Mouse (Mus musculus) hindbrain, embryonic 16.5 days (tissue): Measurements from ENCODE around the gene Cbl. TPM values are rescaled to one million over a fixed set of nuclear protein-coding genes. Genes with fewer than 3 reads are reported as not detected.
A peak's percentile ranks its signal among the peaks of the same experiment; 100 is the strongest.

Experiments used
- ATAC-seq: fragments of 200-750 bp; cut with Nextera tagmentation; 2 replicates; pipeline ENCODE4 v1.8.0; 2017; ENCODE audit warnings: moderate TSS enrichment, moderate library complexity
- H3K27ac ChIP-seq: fragments of 300-500 bp; sonication (generic); 2 replicates; pipeline ENCODE4 v1.5.1; 2014; ENCODE audit warnings: low read depth, mild to moderate bottlenecking, control low read depth, low read length, moderate library complexity
- H3K27me3 ChIP-seq: fragments of 300-500 bp; sonication (generic); replicated peaks from 2 replicates; pipeline ENCODE4 v1.6.1; 2014; ENCODE audit warnings: low read length; ENCODE audit not compliant: control insufficient read depth, insufficient read depth
- H3K36me3 ChIP-seq: fragments of 300-500 bp; sonication (generic); 2 replicates; pipeline ENCODE4 v1.6.1; 2014; ENCODE audit warnings: mild to moderate bottlenecking, low read length, moderate library complexity, mixed read lengths; ENCODE audit not compliant: control insufficient read depth, insufficient read depth
- H3K4me1 ChIP-seq: fragments of 300-500 bp; sonication (generic); 2 replicates; pipeline ENCODE4 v1.6.1; 2014; ENCODE audit warnings: low read depth, low read length; ENCODE audit not compliant: control insufficient read depth, insufficient read depth
- H3K4me2 ChIP-seq: fragments of 300-500 bp; sonication (generic); 2 replicates; pipeline ENCODE4 v1.6.1; 2014; ENCODE audit warnings: mild to moderate bottlenecking, low read length, control low read depth, moderate library complexity
- H3K4me3 ChIP-seq: fragments of 300-500 bp; sonication (generic); 2 replicates; pipeline ENCODE4 v1.5.1; 2014; ENCODE audit warnings: mild to moderate bottlenecking, low read length, control low read depth, moderate library complexity
- H3K9ac ChIP-seq: fragments of 300-500 bp; sonication (generic); 2 replicates; pipeline ENCODE4 v1.6.1; 2014; ENCODE audit warnings: low read depth, mild to moderate bottlenecking, control low read depth, low read length, moderate library complexity
- H3K9me3 ChIP-seq: fragments of 300-500 bp; sonication (generic); 2 replicates; pipeline ENCODE4 v1.6.1; 2014; ENCODE audit warnings: mild to moderate bottlenecking, low read length, moderate library complexity; ENCODE audit not compliant: control insufficient read depth
- WGBS: fragments of 180-500 bp; shearing (Covaris S2); extraction: QIAGEN DNeasy Blood & Tissue Kit; methylation state at CpG from one replicate; pipeline ENCODE4 v1.1.7; 2014; 5-methylcytosine and 5-hydroxymethylcytosine counted together
- polyA plus RNA-seq: library from polyadenylated mRNA; unstranded; fragments of >200 nt; fragmentation: Nextera tagmentation; extraction: Ambion mirVana; gene quantifications from 2 replicates; pipeline ENCODE4 v1.2.1, GENCODE M21; 2015

Gene Cbl
- polyA plus RNA-seq, result 17.4 and 20.3 TPM in 2 replicates

DNA sequence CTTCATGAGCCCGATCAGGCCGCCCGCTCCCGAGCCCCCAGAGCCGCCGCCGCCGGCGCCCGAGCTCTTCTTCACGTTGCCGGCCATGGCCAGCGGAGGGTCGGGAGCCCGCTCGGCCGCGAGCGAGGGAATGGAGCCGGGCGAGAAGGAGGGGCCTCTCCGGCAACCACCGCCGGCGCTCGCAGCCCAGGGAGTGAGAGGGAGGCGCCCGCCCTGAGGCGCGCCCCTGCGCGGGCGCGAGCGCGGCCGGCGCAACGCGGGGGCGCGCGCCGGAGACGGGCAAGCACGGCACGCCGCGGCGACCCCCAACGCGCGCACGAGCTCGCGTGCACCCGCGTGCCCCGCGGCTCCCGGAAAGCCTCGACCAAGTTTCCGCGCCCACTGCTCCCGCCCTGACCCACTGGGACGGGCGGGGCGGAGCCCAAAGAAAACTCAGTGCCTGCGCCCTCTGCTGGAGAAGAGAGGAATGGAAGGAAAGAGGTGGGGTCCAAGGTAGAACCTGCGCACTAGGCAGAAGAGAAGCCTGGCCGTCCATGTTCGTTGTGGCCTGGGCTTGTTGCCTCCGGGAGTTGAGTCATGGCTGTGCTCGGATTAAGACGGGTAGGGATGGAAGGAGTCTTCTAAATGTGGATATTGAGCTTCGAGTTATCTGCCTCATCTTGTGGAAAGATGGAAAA is at the start of gene Cbl:
TSS of gene Cbl (minus strand) at position 248 of the 677 bp plus-strand sequence.
- under 1% methylated on average over 51 of the region's 76 CpGs for WGBS
- Histone ChIP-seq H3K27me3 (no peaks in the 10 kb centered on the region), H3K4me2 (peak within 1 kb of the TSS; percentile 81), H3K27ac (peak within 1 kb of the TSS; percentile 97), H3K4me3 (peak within 1 kb of the TSS; percentile 95), H3K9me3 (no peaks in the 10 kb centered on the region), H3K9ac (peak within 1 kb of the TSS; percentile 97), H3K36me3 (no peaks in the 10 kb centered on the region), H3K4me1 (peaks cover 17% of the 10 kb centered on the region)
- peak; percentile 94 for ATAC-seq

DNA sequence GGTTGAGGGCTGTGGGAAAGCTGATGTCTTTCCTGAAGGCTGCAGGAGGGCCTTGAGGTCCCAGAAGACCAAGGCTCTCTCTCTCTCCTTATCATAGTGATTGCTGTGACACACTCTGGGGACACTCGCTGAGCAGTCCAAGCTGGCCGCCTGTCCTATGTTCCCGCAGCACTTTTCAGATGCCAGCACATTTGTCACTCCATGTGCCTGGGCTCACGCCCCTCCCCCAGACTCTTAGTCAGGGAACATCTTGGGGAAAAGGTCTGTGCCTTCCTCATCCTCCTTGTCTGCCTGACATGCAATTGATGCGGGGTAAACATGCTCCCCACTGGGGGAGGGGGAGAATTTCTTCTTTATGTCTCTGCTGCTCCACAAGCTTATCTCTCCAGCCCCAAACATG is 49.3 kb upstream of the Cbl start:
- H3K4me1 ChIP-seq, result peaks cover 15% of the 10 kb centered on the region
- no peaks in the 10 kb centered on the region for H3K27me3 ChIP-seq
- no peak for ATAC-seq
- no peak overlapping the region for H3K4me2 ChIP-seq
- H3K9ac ChIP-seq, result no peak overlapping the region
- peaks cover 22% of the 10 kb centered on the region for H3K36me3 ChIP-seq
- H3K9me3 ChIP-seq, result no peaks in the 10 kb centered on the region
- H3K4me3 ChIP-seq, result no peak overlapping the region
- 59% methylated on average over 5 of the region's 5 CpGs for WGBS
- no peak overlapping the region for H3K27ac ChIP-seq

DNA sequence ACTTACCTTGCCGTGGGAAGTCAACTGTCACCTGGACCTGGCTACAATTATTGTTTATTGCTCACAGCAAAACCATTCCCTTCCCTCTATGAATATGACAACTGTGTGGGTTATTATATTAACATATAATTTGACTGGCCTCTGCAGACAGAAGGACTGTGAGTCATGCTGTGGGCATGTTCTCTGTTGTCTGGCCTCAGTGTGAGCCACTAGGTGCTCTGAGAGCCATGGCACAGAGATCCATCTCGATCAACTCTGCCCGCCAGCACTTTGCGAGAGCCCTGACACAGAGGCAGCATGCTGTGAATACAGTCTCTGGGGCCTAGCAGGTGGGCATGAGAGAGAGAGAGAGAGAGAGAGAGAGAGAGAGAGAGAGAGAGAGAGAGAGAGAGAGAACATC is 36.1 kb upstream of the Cbl start:
- no peak overlapping the region for H3K4me2 ChIP-seq
- H3K27ac ChIP-seq, result no peak overlapping the region
- WGBS, result 79% methylated on average over 4 of the region's 4 CpGs
- H3K9ac ChIP-seq, result no peak overlapping the region
- no peaks in the 10 kb centered on the region for H3K27me3 ChIP-seq
- H3K36me3 ChIP-seq, result peaks cover 12% of the 10 kb centered on the region
- H3K4me1 ChIP-seq, result peaks cover 8% of the 10 kb centered on the region
- no peak overlapping the region for H3K4me3 ChIP-seq
- no peaks in the 10 kb centered on the region for H3K9me3 ChIP-seq
- ATAC-seq, result no peak

DNA sequence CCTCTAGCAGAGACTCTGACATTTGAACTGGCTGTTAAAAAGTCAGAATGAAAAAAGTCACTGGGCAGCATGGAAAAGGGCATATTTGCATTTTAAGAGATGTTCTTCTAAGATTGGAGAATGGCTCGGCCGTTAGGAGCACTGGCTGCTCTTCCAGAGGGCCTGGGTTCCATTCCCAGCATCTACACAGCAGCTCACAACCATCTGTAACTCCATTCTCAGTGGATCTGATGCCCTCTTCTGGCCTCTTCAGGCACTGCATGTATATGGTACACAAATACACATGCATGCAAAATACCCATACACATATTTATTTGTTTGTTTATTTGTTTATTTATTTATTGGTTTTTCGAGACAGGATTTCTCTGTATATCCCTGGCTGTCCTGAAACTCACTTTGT is 35.2 kb upstream of the Cbl start:
- no peak overlapping the region for H3K4me3 ChIP-seq
- H3K9ac ChIP-seq, result no peak overlapping the region
- no peaks in the 10 kb centered on the region for H3K27me3 ChIP-seq
- peaks cover 13% of the 10 kb centered on the region for H3K4me1 ChIP-seq
- H3K4me2 ChIP-seq, result no peak overlapping the region
- ATAC-seq, result no peak
- 84% methylated on average over 3 of the region's 3 CpGs for WGBS
- H3K36me3 ChIP-seq, result peaks cover 6% of the 10 kb centered on the region
- no peak overlapping the region for H3K27ac ChIP-seq
- H3K9me3 ChIP-seq, result no peaks in the 10 kb centered on the region

DNA sequence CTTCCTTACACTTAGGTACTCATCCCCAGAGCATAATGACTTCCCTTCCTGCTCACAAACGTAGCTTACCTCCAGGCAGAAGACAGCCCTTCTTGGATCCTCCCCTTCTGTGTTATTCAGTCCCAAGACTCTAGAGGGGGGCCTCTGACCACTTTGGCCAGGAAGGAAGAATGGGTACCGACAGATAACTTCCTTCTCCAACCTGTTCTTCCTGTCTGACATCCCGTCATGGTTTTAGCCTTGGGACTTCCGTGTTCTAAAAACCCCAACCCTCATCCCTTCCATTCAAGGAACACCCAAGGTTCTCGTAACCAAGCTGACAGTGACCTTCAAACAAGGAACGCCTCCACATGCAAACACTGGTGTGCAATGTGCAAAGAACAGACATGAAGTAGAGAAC is 34.6 kb upstream of the Cbl start, which contains the start of gene Nlrx1:
TSS of gene Nlrx1 (minus strand) at position 168 of the 400 bp plus-strand sequence.
- ATAC-seq, result no peak
- peak within 1 kb of the TSS; percentile 44 for H3K4me3 ChIP-seq

DNA sequence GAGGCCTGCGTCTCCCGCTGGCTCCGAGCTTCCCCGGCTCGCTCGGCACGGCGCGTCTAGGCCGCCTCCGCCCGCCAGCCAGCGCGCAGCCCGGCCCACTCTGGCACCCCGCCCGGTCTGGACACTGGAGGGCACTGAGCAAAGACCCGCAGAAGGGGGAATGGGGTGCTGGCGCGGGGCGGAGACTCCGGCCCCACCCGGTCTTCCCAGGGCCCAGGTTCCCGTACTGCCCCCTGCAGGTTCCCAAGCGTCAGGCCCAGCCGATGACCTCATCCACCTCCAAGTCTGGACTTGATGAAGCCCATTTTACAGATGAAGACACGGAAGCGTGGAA is 34.1 kb upstream of the Cbl start:
- Histone ChIP-seq H3K9me3 (no peaks in the 10 kb centered on the region), H3K4me3 (peak overlapping the region; percentile 44), H3K4me1 (peaks cover 13% of the 10 kb centered on the region), H3K36me3 (no peaks in the 10 kb centered on the region; the same call in 1 of the 2 replicates), H3K9ac (peak overlapping the region; percentile 77), H3K4me2 (peak overlapping the region; percentile 72), H3K27ac (peak overlapping the region; percentile 76), H3K27me3 (no peaks in the 10 kb centered on the region)
- ATAC-seq, result peak; percentile 85
- WGBS, result 8% methylated on average over 26 of the region's 28 CpGs

More for the DNA sequence above, 34.6 kb upstream of the Cbl start, which contains the start of gene Nlrx1:
- Histone ChIP-seq H3K27me3 (no peaks in the 10 kb centered on the region), H3K9ac (peak within 1 kb of the TSS; percentile 77), H3K4me1 (peaks cover 13% of the 10 kb centered on the region), H3K36me3 (peaks cover under 1% of the 10 kb centered on the region; the same call in 1 of the 2 replicates), H3K27ac (peak within 1 kb of the TSS; percentile 76), H3K9me3 (no peaks in the 10 kb centered on the region), H3K4me2 (peak within 1 kb of the TSS; percentile 72)
- 84% methylated on average over 6 of the region's 6 CpGs for WGBS

DNA sequence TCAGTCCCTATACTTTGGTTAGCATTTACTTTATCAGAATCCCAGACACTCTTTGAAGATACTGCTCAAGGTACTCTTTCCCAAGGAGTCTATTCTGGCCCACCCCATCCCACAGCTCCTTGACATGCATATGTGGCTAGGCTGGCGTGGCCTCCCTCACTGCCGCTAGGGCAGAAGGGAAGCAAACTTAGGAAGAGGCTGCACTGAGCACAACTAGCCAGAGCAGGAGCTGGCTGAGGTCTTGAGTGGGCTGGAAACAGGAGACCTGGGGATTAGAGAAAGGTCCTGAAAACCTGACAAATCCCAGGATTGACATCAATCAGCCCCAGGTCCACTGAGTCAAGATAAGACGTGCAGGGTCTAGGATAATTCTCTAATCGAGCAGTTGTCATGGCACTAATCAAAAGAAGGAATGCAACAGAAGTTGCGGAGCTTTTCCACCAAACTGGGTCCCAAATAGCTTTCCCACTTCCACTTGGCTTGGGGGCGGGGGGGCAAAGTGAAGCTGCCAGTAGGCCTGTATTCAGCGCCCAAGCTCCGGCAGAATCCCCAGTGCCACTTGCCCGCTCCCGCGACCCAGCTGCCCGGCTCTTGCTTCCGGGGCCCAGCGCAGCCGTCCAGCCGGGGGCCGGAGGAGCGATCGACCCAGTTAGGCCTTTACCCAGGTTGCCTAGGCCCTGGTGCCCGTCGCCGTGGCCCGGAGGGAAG is 33.6 kb upstream of the Cbl start:
- peak; percentile 34 for ATAC-seq
- 12% methylated on average over 19 of the region's 23 CpGs for WGBS
- Histone ChIP-seq H3K9me3 (no peaks in the 10 kb centered on the region), H3K27ac (peak overlapping the region; percentile 76), H3K4me2 (peak overlapping the region; percentile 72), H3K4me3 (peak overlapping the region; percentile 44), H3K4me1 (peaks cover 13% of the 10 kb centered on the region), H3K27me3 (no peaks in the 10 kb centered on the region), H3K36me3 (no peaks in the 10 kb centered on the region), H3K9ac (peak overlapping the region; percentile 77)

DNA sequence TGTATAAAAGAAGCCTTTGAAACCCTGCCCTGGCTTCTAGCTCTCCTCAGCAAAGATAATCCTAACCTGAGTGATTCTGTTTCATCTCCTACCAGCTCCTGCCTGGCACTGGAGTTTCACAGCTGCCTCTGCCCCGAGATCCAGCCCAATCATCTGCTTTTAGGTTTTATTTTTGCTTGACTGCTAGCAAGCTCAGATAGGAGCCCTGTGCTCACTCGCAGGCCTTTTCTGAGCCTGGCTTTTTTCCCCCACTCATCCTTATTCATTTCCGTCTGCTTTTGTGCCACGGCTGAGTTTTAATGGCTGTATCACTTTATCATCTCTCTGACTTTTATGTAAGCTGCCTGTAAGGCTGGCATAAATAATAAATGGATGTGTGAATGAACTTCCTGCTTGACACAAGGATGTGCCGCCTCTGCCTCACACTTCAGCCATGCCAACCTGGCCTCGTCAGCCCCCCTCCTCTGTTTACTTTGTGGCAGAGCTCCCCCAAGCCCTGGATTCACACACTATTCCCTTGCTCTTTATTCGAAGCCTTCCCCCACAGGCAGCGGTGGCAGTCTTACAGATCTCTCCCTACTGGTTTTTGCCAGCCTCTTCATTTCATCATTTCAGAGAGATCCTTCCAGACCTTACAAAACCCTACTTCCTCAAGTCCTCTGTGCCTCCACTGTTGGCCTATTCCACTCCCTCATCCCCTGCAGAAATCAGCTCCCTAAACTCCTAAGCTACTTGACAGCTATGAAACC is 32.8 kb upstream of the Cbl start:
- Histone ChIP-seq H3K36me3 (no peaks in the 10 kb centered on the region), H3K4me1 (peaks cover 13% of the 10 kb centered on the region), H3K27me3 (no peaks in the 10 kb centered on the region), H3K9ac (peak overlapping the region; percentile 43), H3K4me2 (no peak overlapping the region), H3K27ac (peak overlapping the region; percentile 12; the same call in 1 of the 2 replicates), H3K4me3 (no peak overlapping the region), H3K9me3 (no peaks in the 10 kb centered on the region)
- WGBS, result 50% methylated on average over 8 of the region's 8 CpGs
- ATAC-seq, result no peak

DNA sequence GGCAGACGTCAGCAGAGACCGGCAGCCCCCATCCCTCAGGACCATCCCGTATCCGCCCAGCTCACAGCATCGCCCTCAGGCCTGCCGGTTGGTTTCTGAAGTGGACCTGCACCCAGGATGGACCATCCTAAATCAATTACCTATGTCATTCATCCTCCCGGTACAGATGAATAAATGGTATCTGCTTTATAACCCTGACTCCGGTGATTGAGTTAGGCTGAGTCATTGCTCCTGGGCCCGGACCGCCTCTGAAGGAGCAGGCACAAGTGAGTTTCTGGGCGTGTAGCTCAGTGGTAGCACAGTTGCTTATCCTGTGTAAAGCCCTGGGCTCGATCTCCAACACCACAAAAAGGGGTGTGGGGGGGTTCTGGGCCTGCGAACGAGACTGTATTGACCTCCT is 27.5 kb upstream of the Cbl start:
- no peak overlapping the region for H3K9ac ChIP-seq
- H3K27me3 ChIP-seq, result no peaks in the 10 kb centered on the region
- 80% methylated on average over 14 of the region's 14 CpGs for WGBS
- no peak for ATAC-seq
- H3K36me3 ChIP-seq, result no peaks in the 10 kb centered on the region
- H3K4me3 ChIP-seq, result no peak overlapping the region
- H3K4me1 ChIP-seq, result peaks cover 4% of the 10 kb centered on the region; the same call in 1 of the 2 replicates
- H3K4me2 ChIP-seq, result no peak overlapping the region
- H3K9me3 ChIP-seq, result no peaks in the 10 kb centered on the region
- no peak overlapping the region for H3K27ac ChIP-seq
